Mouse (Mus musculus): Measurements from ENCODE around the gene Cldn2. TPM values are rescaled to one million over a fixed set of nuclear protein-coding genes. Genes with fewer than 3 reads are reported as not detected.

The Cldn2 gene
- polyA plus RNA-seq, 1 experiment, result not detected

DNA sequence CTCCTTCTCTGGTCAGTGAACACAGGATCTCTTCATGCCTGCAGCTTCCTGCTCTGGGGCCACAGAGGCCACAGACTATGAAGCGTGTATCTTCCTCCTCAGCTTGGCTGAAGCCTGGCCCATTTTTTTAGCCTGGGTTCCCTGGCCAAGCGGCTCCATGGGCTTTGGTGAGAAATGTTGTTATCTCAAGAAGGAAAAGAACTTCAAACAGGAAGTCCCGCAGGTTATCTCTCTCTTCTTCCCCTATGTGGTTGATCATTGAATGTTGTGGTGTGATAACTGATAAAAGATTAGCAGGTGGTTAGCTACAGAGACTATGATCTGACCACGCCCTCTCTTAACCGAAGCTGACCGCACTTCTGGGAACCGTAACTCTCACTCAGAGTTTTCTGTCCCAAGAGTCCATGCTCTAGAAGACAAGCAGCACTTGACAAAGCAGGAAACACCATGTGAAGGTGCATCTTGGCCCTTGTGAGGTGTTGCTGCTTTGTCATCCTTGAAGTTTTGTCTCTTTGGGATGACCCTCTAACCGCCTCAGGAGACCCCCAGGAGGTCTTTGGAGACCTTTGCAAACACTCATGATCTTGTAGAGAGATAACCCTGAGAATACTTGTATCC lies 13.5 kb downstream of the Cldn2 start:
- TF ChIP-seq USF1 (IDR thresholded peaks at IDR 0.05; ENCODE audit: low read depth) (no peak), FOSL1 (IDR thresholded peaks at IDR 0.05; ENCODE audit: insufficient read depth, low read length, poor library complexity, severe bottlenecking) (no peak), CTCF (IDR thresholded peaks at IDR 0.05; ENCODE audit: control insufficient read depth, insufficient read depth, insufficient read length) (no peak), MYOG (IDR thresholded peaks at IDR 0.05; ENCODE audit: control insufficient read depth, extremely low read depth, insufficient read length) (no peak), MYOD1 (IDR thresholded peaks at IDR 0.05; ENCODE audit: control insufficient read depth, insufficient read length, low read depth) (no peak), CEBPB (IDR thresholded peaks at IDR 0.05; ENCODE audit: low read depth) (no peak), MAX (IDR thresholded peaks at IDR 0.05) (no peak)
- H3K79me2 ChIP-seq (ENCODE audit: control insufficient read depth, insufficient read depth), result no peaks in the 10 kb centered on the region

DNA sequence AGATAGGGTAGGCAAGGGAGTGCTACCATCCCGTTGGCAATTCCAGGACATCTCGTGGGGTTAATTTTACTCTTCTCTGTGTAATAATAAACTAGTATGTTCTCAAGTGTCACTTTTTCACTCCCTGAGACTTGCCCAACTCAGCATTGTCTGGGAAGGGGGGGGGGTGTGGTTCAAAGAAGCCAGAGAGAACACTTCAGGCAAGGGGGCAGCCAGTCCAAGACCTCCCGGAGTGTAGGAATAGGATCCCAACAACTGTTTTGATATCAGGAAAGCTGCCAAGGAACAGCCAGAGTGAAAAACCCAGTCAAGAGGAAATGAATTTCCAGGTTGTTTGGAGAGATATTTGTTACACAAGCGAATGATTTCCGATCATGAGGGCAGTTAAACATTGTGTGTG lies 14.6 kb downstream of the Cldn2 start:
- no peak overlapping the region for H3ac ChIP-seq (ENCODE audit: control insufficient read depth, insufficient read length, low read depth)
- no peaks in the 10 kb centered on the region for H3K79me3 ChIP-seq (ENCODE audit: low read depth)
- no peak overlapping the region for H3K4me3 ChIP-seq (ENCODE audit: insufficient read depth, poor library complexity, severe bottlenecking)
- H3K79me2 ChIP-seq (ENCODE audit: control insufficient read depth, insufficient read depth), result no peaks in the 10 kb centered on the region
- no peaks in the 10 kb centered on the region for H3K36me3 ChIP-seq (ENCODE audit: control insufficient read depth, insufficient read depth)
- H3K27me3 ChIP-seq (ENCODE audit: control insufficient read depth, insufficient read depth, insufficient read length), result no peaks in the 10 kb centered on the region
- TF ChIP-seq MAX (IDR thresholded peaks at IDR 0.05) (no peak), CEBPB (IDR thresholded peaks at IDR 0.05; ENCODE audit: low read depth) (no peak), CTCF (IDR thresholded peaks at IDR 0.05; ENCODE audit: control insufficient read depth, insufficient read depth, insufficient read length) (no peak)

More for the DNA sequence above, 13.5 kb downstream of the Cldn2 start:
- Histone ChIP-seq H3K27me3 (ENCODE audit: control insufficient read depth, insufficient read depth, insufficient read length) (no peaks in the 10 kb centered on the region), H3ac (ENCODE audit: control insufficient read depth, insufficient read length, low read depth) (no peak overlapping the region), H3K4me3 (ENCODE audit: insufficient read depth, poor library complexity, severe bottlenecking) (no peak overlapping the region), H3K79me3 (ENCODE audit: low read depth) (no peaks in the 10 kb centered on the region), H3K36me3 (ENCODE audit: control insufficient read depth, insufficient read depth) (no peaks in the 10 kb centered on the region)

DNA sequence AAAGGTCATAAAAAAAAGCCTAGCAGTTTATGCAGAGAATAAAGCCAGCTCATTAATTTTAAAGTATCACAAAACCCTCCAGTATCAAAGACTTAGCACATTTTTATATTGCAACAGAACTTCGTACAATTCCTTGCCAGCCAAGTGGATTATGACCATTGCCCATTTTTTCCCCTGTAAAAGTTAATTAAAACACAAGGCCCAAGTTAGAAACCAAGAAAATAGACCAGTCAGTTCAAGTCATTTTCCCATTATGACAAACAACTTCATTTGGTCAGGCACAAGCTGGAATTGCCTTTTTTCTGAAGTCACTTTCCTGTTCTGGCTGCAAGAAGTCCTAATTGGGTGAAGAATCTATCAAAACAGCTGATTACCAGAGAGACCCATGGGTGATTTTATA lies 24.8 kb downstream of the Cldn2 start:
- H3K4me3 ChIP-seq (ENCODE audit: insufficient read depth, poor library complexity, severe bottlenecking), result no peak overlapping the region
- no peaks in the 10 kb centered on the region for H3K79me3 ChIP-seq (ENCODE audit: low read depth)
- TF ChIP-seq MYOG (IDR thresholded peaks at IDR 0.05; ENCODE audit: control insufficient read depth, extremely low read depth, insufficient read length) (no peak), USF1 (IDR thresholded peaks at IDR 0.05; ENCODE audit: low read depth) (no peak), CTCF (IDR thresholded peaks at IDR 0.05; ENCODE audit: control insufficient read depth, insufficient read depth, insufficient read length) (no peak), CEBPB (IDR thresholded peaks at IDR 0.05; ENCODE audit: low read depth) (no peak), MYOD1 (IDR thresholded peaks at IDR 0.05; ENCODE audit: control insufficient read depth, insufficient read length, low read depth) (no peak), FOSL1 (IDR thresholded peaks at IDR 0.05; ENCODE audit: insufficient read depth, low read length, poor library complexity, severe bottlenecking) (no peak), MAX (IDR thresholded peaks at IDR 0.05) (no peak)
- H3ac ChIP-seq (ENCODE audit: control insufficient read depth, insufficient read length, low read depth), result no peak overlapping the region
- H3K79me2 ChIP-seq (ENCODE audit: control insufficient read depth, insufficient read depth), result no peaks in the 10 kb centered on the region
- no peaks in the 10 kb centered on the region for H3K36me3 ChIP-seq (ENCODE audit: control insufficient read depth, insufficient read depth)
- no peaks in the 10 kb centered on the region for H3K27me3 ChIP-seq (ENCODE audit: control insufficient read depth, insufficient read depth, insufficient read length)

DNA sequence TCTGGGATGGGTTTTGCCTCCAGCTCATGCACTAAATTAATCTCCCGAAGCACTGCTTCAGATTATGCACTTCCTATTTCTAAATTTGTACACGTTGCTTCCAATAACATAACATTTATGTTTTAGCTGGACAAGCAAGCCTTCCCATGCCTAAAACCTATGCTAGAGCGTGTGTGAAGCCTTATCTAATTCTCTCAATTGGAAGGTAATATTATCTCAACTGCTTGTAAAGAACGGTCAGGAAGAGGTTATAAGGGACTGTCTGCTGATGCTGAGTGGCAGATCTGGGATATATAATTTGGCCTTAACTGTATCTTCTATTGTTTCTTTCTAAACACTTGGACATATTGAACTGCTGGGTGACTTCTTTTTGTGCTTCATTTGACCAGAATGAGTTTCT lies 26.3 kb downstream of the Cldn2 start:
- Histone ChIP-seq H3ac (ENCODE audit: control insufficient read depth, insufficient read length, low read depth) (no peak overlapping the region), H3K36me3 (ENCODE audit: control insufficient read depth, insufficient read depth) (no peaks in the 10 kb centered on the region), H3K79me3 (ENCODE audit: low read depth) (no peaks in the 10 kb centered on the region), H3K79me2 (ENCODE audit: control insufficient read depth, insufficient read depth) (no peaks in the 10 kb centered on the region), H3K4me3 (ENCODE audit: insufficient read depth, poor library complexity, severe bottlenecking) (no peak overlapping the region), H3K27me3 (ENCODE audit: control insufficient read depth, insufficient read depth, insufficient read length) (no peaks in the 10 kb centered on the region)
- TF ChIP-seq MYOG (IDR thresholded peaks at IDR 0.05; ENCODE audit: control insufficient read depth, extremely low read depth, insufficient read length), result no peak
- no peak for TF ChIP-seq MAX (IDR thresholded peaks at IDR 0.05)
- no peak for TF ChIP-seq FOSL1 (IDR thresholded peaks at IDR 0.05; ENCODE audit: insufficient read depth, low read length, poor library complexity, severe bottlenecking)
- no peak for TF ChIP-seq MYOD1 (IDR thresholded peaks at IDR 0.05; ENCODE audit: control insufficient read depth, insufficient read length, low read depth)
- no peak for TF ChIP-seq USF1 (IDR thresholded peaks at IDR 0.05; ENCODE audit: low read depth)
- no peak for TF ChIP-seq CEBPB (IDR thresholded peaks at IDR 0.05; ENCODE audit: low read depth)
- no peak for TF ChIP-seq CTCF (IDR thresholded peaks at IDR 0.05; ENCODE audit: control insufficient read depth, insufficient read depth, insufficient read length)

DNA sequence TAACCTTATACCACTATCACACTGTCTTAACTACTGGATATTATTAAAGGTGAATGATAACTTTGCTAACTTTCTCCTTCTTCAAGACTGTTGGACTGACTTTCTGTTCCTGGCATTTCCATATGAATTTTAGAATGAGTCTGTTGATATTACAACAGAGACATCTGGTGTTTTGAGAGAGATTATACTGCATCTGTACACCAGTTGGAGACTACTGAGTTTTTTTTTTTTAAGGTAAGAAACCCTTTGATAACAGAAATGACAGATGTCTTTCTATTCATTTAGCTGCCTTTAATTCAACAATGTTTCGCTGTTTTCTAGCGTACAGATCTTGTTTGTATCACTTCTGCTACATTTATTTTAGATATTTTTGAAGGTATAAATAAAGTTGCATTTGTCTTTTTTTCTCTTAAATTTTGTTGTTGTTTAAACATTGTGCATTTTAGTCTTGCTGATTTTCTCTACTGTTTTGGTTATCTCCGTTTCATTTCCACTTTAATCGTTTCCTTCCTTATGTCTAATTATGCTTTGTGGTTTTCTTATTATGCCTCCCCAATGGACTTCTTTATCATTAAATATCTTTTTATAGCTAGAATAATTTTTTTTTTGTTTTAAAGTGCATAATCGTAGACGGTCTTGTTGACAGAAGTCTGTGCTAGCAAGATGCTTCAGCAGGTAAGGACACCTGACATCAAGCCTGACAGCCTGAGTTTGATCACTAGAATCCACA lies 27.9 kb downstream of the Cldn2 start:
- H3K4me3 ChIP-seq (ENCODE audit: insufficient read depth, poor library complexity, severe bottlenecking), result no peak overlapping the region
- H3K27me3 ChIP-seq (ENCODE audit: control insufficient read depth, insufficient read depth, insufficient read length), result no peaks in the 10 kb centered on the region
- H3K79me2 ChIP-seq (ENCODE audit: control insufficient read depth, insufficient read depth), result no peaks in the 10 kb centered on the region
- TF ChIP-seq MYOG (IDR thresholded peaks at IDR 0.05; ENCODE audit: control insufficient read depth, extremely low read depth, insufficient read length), result no peak
- H3K36me3 ChIP-seq (ENCODE audit: control insufficient read depth, insufficient read depth), result no peaks in the 10 kb centered on the region
- H3K79me3 ChIP-seq (ENCODE audit: low read depth), result no peaks in the 10 kb centered on the region
- no peak overlapping the region for H3ac ChIP-seq (ENCODE audit: control insufficient read depth, insufficient read length, low read depth)

DNA sequence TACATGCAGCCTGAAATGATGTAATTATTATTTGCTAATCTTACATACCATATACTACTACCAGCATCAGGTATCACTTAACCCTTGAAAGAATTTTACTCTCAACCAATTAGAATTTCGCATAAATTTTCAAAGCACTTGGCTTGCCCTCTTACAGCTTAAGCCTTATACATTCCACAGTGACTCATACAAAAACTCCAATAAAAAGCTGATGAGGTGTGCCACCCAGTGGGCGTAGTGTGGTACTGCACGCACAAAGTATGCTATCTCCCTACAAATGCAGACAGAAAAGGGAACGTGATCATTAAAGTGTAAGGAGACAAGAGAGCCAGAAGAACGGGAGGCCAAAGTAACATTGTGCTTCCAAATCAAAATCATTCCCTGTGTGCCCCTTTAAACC lies 31.8 kb downstream of the Cldn2 start:
- TF ChIP-seq CEBPB (IDR thresholded peaks at IDR 0.05; ENCODE audit: low read depth) (no peak), USF1 (IDR thresholded peaks at IDR 0.05; ENCODE audit: low read depth) (no peak), MYOG (IDR thresholded peaks at IDR 0.05; ENCODE audit: control insufficient read depth, extremely low read depth, insufficient read length) (no peak), CTCF (IDR thresholded peaks at IDR 0.05; ENCODE audit: control insufficient read depth, insufficient read depth, insufficient read length) (no peak), MYOD1 (IDR thresholded peaks at IDR 0.05; ENCODE audit: control insufficient read depth, insufficient read length, low read depth) (no peak), FOSL1 (IDR thresholded peaks at IDR 0.05; ENCODE audit: insufficient read depth, low read length, poor library complexity, severe bottlenecking) (no peak), MAX (IDR thresholded peaks at IDR 0.05) (no peak)
- Histone ChIP-seq H3K79me2 (ENCODE audit: control insufficient read depth, insufficient read depth) (no peaks in the 10 kb centered on the region), H3ac (ENCODE audit: control insufficient read depth, insufficient read length, low read depth) (no peak overlapping the region), H3K4me3 (ENCODE audit: insufficient read depth, poor library complexity, severe bottlenecking) (no peak overlapping the region), H3K27me3 (ENCODE audit: control insufficient read depth, insufficient read depth, insufficient read length) (no peaks in the 10 kb centered on the region), H3K79me3 (ENCODE audit: low read depth) (no peaks in the 10 kb centered on the region), H3K36me3 (ENCODE audit: control insufficient read depth, insufficient read depth) (no peaks in the 10 kb centered on the region)
